Comparison of ENCODE assay signal across 12 mouse cellular contexts in the genomic region with DNA sequence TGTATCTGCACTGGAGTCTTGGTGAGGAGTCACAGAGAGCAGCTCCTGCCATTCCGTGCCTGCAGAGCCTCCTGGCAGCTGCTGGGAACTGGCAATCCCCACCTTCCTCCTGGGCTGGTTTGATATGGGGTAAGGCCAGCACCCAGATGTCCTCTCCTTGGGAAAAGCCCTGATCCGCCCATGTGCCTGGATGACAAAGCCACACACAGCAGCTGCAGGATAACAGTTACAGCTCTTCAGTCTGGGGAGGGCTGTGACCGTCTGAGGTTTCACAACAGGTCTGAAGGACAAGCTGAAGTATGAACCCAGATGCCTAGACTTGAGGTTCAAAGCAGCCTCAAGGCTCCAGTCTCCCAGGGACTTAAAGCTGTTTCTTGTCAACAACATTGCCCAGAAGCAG. TPM values are rescaled to one million over a fixed set of nuclear protein-coding genes. Genes with fewer than 3 reads are reported as not detected.
DNase-seq lines count a peak whose midpoint lies in the region.
"Had no signal": no experiment of that assay in that cellular context is flagged by ENCODE, and none has a peak within 500 bp of the region (broad histone marks: within the 10 kb centered on the region; RNA-seq: fewer than 3 reads in every experiment).

No protein-coding gene starts in this region.

- DNase-seq in heart, adult 11 months = peak; percentile 96
- DNase-seq in heart, postnatal 14 days = no peak
- peak; percentile 43 for DNase-seq in adrenal gland, postnatal 10 days
- peak; percentile 84 for DNase-seq in liver
- DNase-seq in lung, postnatal 36 days = peak; percentile 76
- no peak for DNase-seq in testis, postnatal 10 days (ENCODE audit: low spot score)
- DNase-seq in heart, postnatal 36 days = no peak
- DNase-seq in cerebellum, adult 8-10 months = no peak
- DNase-seq: B cell, adult 2 months; left cerebral cortex, postnatal 4 days; midbrain, embryonic 14.5 days; right cerebral cortex, postnatal 4 days had no signal

- intact Hi-C loops in heart, postnatal 14 days (cut with DNase I) = no loop called here
- intact Hi-C loops in heart, postnatal 36 days (cut with DNase I) = no loop called here

RNA-seq across cellular contexts. Expression of gene Cd82, which starts 6.8 kb away (rescaled TPM):
- 10 to 100 TPM; 10.6 to 12.1 TPM for total RNA-seq in heart, postnatal 14 days (2021)
- total RNA-seq in adrenal gland, postnatal 10 days (2021) = 10 to 100 TPM; 44.1 to 47.5 TPM
- 10 to 100 TPM; 10.7 to 13.8 TPM for total RNA-seq in heart, postnatal 36 days (2021)

Comparison
In these comparisons a context has a peak if more than half of its experiments do, and no peak if none do; other contexts are left out.
1. DNase-seq: peak in heart, adult 11 months (single experiment), adrenal gland, postnatal 10 days (single experiment), liver (single experiment) and lung, postnatal 36 days (single experiment); none in heart, postnatal 14 days (0 of 2), testis, postnatal 10 days (single experiment), heart, postnatal 36 days (0 of 2) and cerebellum, adult 8-10 months (single experiment).